Mouse (Mus musculus): ENCODE measurements around the gene BC024978.

DNA sequence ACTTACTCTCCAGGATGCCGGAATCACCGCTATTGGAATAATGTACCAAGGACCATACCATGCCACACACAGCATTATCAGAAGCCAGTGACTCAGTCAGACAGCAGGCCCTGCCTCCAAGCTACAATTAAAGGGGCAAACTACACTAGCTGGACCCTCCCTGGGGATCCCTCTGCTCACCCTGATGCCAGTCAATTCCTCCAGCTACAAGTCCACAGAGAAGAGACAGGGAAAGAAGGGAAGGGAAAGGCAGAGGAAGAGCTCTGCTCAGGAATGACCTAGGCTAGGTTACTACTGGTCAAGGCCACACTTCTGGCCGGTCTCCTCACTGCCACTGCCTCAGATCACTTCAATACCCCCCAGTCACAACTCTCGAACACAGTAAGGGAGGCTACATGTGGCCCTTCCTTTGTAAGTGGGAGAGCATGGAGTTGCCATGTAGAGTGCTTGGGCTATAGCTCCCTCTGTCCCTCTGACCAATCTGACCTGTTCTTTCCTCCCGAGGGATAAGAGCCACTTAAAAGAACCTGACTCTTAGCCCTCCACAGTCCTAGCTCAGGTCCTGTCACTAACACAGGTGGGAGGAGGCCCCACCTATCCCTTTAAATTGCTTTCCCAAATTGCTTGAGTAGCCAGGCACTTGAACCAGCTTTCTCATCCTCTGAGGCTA lies 32.7 kb upstream of the BC024978 start:
- TF ChIP-seq CTCF (IDR thresholded peaks at IDR 0.05) (no peak), EP300 (IDR thresholded peaks at IDR 0.05) (no peak)

Measured in lung, postnatal 0 days (tissue).